Mouse (Mus musculus): ENCODE measurements around the gene Cavin2.

GRCm38 (mm10) chr1:51349291-51349967, 60.5 kb downstream of the Cavin2 start:
- TF ChIP-seq CTCF (IDR thresholded peaks at IDR 0.05; ENCODE audit: extremely low read depth, insufficient read length, insufficient replicate concordance, low read depth, low read length) (no peak), POLR2A (IDR thresholded peaks at IDR 0.05; ENCODE audit: low read depth, low read length) (no peak)
